Mouse (Mus musculus): ENCODE results near the gene Plekhb2. TPM values are rescaled to one million over a fixed set of nuclear protein-coding genes. Genes with fewer than 3 reads are reported as not detected.

The Plekhb2 gene
- polyA plus RNA-seq, 1 experiment, result 0.08 TPM

GRCm38 (mm10) chr1:34812407-34813247, 37.1 kb upstream of the Plekhb2 start:
- Histone ChIP-seq H3K4me1 (ENCODE audit: control insufficient read depth) (no peaks in the 10 kb centered on the region), H3K9me3 (ENCODE audit: control insufficient read depth, low read length) (no peaks in the 10 kb centered on the region), H3K27me3 (ENCODE audit: control insufficient read depth) (no peaks in the 10 kb centered on the region), H3K36me3 (ENCODE audit: control insufficient read depth) (peaks cover 87% of the 10 kb centered on the region), H3K4me3 (replicated peaks) (no peak overlapping the region)
- TF ChIP-seq GATA1 (IDR thresholded peaks at IDR 0.05; ENCODE audit: low read length) (no peak), TAL1 (IDR thresholded peaks at IDR 0.05; ENCODE audit: low read length) (no peak)

DNA sequence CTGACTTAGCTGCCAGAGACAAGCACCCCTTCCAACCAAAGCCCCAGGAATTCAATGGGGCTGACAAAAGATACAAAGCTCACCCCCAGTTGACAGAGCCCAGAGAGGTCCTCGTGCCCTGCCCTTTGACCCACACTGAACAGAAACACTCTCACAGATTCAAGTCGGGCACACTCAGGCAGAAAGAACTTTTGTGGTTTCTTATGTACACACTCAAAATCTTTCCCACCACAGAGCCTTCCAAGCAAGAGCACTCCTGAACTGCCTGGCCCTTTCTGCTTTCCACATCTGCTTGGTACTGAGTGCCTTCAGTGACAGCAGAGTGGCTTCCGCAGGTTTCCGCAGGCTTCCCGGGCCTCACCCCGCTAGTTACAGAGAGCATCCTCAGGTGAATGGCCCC, 33.9 kb upstream of the Plekhb2 start:
- Histone ChIP-seq H3K36me3 (ENCODE audit: control insufficient read depth) (peaks cover 100% of the 10 kb centered on the region), H3K9me3 (ENCODE audit: control insufficient read depth, low read length) (no peaks in the 10 kb centered on the region), H3K27me3 (ENCODE audit: control insufficient read depth) (no peaks in the 10 kb centered on the region), H3K4me1 (ENCODE audit: control insufficient read depth) (no peaks in the 10 kb centered on the region), H3K4me3 (replicated peaks) (no peak overlapping the region)
- TF ChIP-seq GATA1 (IDR thresholded peaks at IDR 0.05; ENCODE audit: low read length) (no peak), TAL1 (IDR thresholded peaks at IDR 0.05; ENCODE audit: low read length) (no peak)

- Histone ChIP-seq H3K36me3 (ENCODE audit: control insufficient read depth) (peaks cover 97% of the 10 kb centered on the region), H3K4me3 (replicated peaks) (no peak overlapping the region), H3K27me3 (ENCODE audit: control insufficient read depth) (no peaks in the 10 kb centered on the region), H3K9me3 (ENCODE audit: control insufficient read depth, low read length) (no peaks in the 10 kb centered on the region), H3K4me1 (ENCODE audit: control insufficient read depth) (no peaks in the 10 kb centered on the region)
- TF ChIP-seq TAL1 (IDR thresholded peaks at IDR 0.05; ENCODE audit: low read length) (no peak), GATA1 (IDR thresholded peaks at IDR 0.05; ENCODE audit: low read length) (no peak)
These were observed 30.4 kb upstream of the Plekhb2 start for GRCm38 (mm10) chr1:34819225-34819910.

- peaks cover 97% of the 10 kb centered on the region for H3K36me3 ChIP-seq (ENCODE audit: control insufficient read depth)
- H3K4me1 ChIP-seq (ENCODE audit: control insufficient read depth), result no peaks in the 10 kb centered on the region
These were observed 28.4 kb upstream of the Plekhb2 start for GRCm38 (mm10) chr1:34821411-34821810.

GRCm38 (mm10) chr1:34822003-34822402, 27.8 kb upstream of the Plekhb2 start:
- no peaks in the 10 kb centered on the region for H3K4me1 ChIP-seq (ENCODE audit: control insufficient read depth)
- peaks cover 97% of the 10 kb centered on the region for H3K36me3 ChIP-seq (ENCODE audit: control insufficient read depth)
- no peaks in the 10 kb centered on the region for H3K9me3 ChIP-seq (ENCODE audit: control insufficient read depth, low read length)
- no peak overlapping the region for H3K4me3 ChIP-seq (replicated peaks)
- H3K27me3 ChIP-seq (ENCODE audit: control insufficient read depth), result no peaks in the 10 kb centered on the region
- TF ChIP-seq TAL1 (IDR thresholded peaks at IDR 0.05; ENCODE audit: low read length) (no peak), GATA1 (IDR thresholded peaks at IDR 0.05; ENCODE audit: low read length) (no peak)

More at GRCm38 (mm10) chr1:34821411-34821810, 28.4 kb upstream of the Plekhb2 start:
- Histone ChIP-seq H3K27me3 (ENCODE audit: control insufficient read depth) (no peaks in the 10 kb centered on the region), H3K4me3 (replicated peaks) (no peak overlapping the region), H3K9me3 (ENCODE audit: control insufficient read depth, low read length) (no peaks in the 10 kb centered on the region)
- TF ChIP-seq TAL1 (IDR thresholded peaks at IDR 0.05; ENCODE audit: low read length), result no peak
- TF ChIP-seq GATA1 (IDR thresholded peaks at IDR 0.05; ENCODE audit: low read length), result no peak

DNA sequence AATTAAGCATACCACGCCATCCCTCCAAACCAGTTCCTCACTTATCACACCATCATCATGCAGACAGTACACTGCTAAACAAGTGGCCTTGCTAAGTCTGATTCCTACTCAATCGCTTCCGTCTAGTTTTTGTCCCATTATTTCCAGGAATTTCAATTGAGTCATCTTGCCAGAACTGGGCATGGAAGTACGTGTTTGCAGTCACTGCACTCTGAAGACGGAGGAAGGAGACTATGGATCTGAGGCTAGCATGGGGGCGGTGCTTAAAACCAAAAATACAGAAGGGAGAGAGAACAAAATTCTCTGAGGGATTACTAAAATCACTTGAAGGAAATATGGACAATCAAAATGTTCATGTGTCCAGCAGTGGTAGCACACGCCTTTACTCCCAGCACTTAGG, 27.0 kb upstream of the Plekhb2 start:
- H3K4me1 ChIP-seq (ENCODE audit: control insufficient read depth), result no peaks in the 10 kb centered on the region
- no peaks in the 10 kb centered on the region for H3K27me3 ChIP-seq (ENCODE audit: control insufficient read depth)
- TF ChIP-seq GATA1 (IDR thresholded peaks at IDR 0.05; ENCODE audit: low read length), result no peak
- no peak for TF ChIP-seq TAL1 (IDR thresholded peaks at IDR 0.05; ENCODE audit: low read length)
- H3K36me3 ChIP-seq (ENCODE audit: control insufficient read depth), result peaks cover 97% of the 10 kb centered on the region
- H3K9me3 ChIP-seq (ENCODE audit: control insufficient read depth, low read length), result no peaks in the 10 kb centered on the region
- H3K4me3 ChIP-seq (replicated peaks), result no peak overlapping the region

- Histone ChIP-seq H3K4me1 (ENCODE audit: control insufficient read depth) (no peaks in the 10 kb centered on the region), H3K9me3 (ENCODE audit: control insufficient read depth, low read length) (no peaks in the 10 kb centered on the region), H3K27me3 (ENCODE audit: control insufficient read depth) (no peaks in the 10 kb centered on the region), H3K4me3 (replicated peaks) (no peak overlapping the region), H3K36me3 (ENCODE audit: control insufficient read depth) (peaks cover 96% of the 10 kb centered on the region)
- no peak for TF ChIP-seq GATA1 (IDR thresholded peaks at IDR 0.05; ENCODE audit: low read length)
- no peak for TF ChIP-seq TAL1 (IDR thresholded peaks at IDR 0.05; ENCODE audit: low read length)
These were observed 26.4 kb upstream of the Plekhb2 start for GRCm38 (mm10) chr1:34823353-34823752.

- no peak overlapping the region for H3K4me3 ChIP-seq (replicated peaks)
- no peaks in the 10 kb centered on the region for H3K9me3 ChIP-seq (ENCODE audit: control insufficient read depth, low read length)
- peaks cover 96% of the 10 kb centered on the region for H3K36me3 ChIP-seq (ENCODE audit: control insufficient read depth)
- H3K27me3 ChIP-seq (ENCODE audit: control insufficient read depth), result no peaks in the 10 kb centered on the region
- no peaks in the 10 kb centered on the region for H3K4me1 ChIP-seq (ENCODE audit: control insufficient read depth)
- TF ChIP-seq GATA1 (IDR thresholded peaks at IDR 0.05; ENCODE audit: low read length) (no peak), TAL1 (IDR thresholded peaks at IDR 0.05; ENCODE audit: low read length) (no peak)
These were observed 25.6 kb upstream of the Plekhb2 start for GRCm38 (mm10) chr1:34824208-34824607.

DNA sequence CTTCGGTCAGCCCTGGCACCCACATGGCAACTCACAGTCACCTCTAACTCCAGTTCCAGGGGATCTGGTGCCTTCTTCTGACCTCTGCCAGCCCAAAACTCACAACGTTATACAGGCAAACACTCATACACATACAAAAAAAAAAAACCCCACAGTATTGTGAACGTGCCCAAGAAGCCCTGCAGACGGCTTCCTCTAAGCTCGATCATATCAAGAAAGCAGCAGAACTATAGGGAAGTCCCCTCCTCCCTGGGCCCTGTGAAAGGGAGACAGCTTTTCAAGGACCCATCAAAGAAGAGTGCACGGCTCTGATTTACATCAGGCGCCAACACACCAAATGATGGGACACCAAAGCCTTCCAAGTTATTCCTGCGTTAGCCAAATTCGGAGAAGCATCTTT, 23.9 kb upstream of the Plekhb2 start:
- Histone ChIP-seq H3K27me3 (ENCODE audit: control insufficient read depth) (no peaks in the 10 kb centered on the region), H3K4me3 (replicated peaks) (no peak overlapping the region), H3K36me3 (ENCODE audit: control insufficient read depth) (peaks cover 92% of the 10 kb centered on the region), H3K4me1 (ENCODE audit: control insufficient read depth) (no peaks in the 10 kb centered on the region), H3K9me3 (ENCODE audit: control insufficient read depth, low read length) (no peaks in the 10 kb centered on the region)
- TF ChIP-seq GATA1 (IDR thresholded peaks at IDR 0.05; ENCODE audit: low read length) (no peak), TAL1 (IDR thresholded peaks at IDR 0.05; ENCODE audit: low read length) (no peak)

Measured in erythroblast, embryonic 14.5 days (primary cell).